Mouse (Mus musculus): ENCODE data around the gene Uckl1. TPM values are rescaled to one million over a fixed set of nuclear protein-coding genes. Genes with fewer than 3 reads are reported as not detected.

Uckl1 gene
- polyA plus RNA-seq, 1 experiment from 2014 or later = 33.5 TPM

DNA sequence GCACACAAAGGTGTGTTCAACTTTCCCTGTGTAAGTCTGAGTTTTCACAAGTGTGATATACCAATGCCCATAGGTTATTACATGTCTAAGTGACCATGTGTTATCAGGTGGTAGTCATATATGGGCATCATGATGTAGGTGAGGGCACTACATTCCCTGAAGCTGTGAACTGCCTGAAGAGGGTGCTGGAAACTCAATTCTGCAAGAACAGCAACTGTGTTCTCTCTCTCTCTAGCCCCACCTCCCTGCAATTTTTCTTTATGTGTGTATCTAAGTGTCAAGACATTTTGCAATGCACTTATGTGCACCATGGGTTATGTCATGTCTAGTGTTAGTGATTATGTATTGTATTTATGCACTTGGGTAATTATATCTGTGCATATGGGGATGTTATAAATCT, 9.2 kb upstream of the Uckl1 start:
- H3K4me1 ChIP-seq (ENCODE audit: control insufficient read depth, insufficient read depth, low read length) = no peaks in the 10 kb centered on the region; the same call in 1 of the 2 replicates
- no peaks in the 10 kb centered on the region for H3K27me3 ChIP-seq (ENCODE audit: control insufficient read depth, insufficient read depth, low read length)
- H3K27ac ChIP-seq (replicated peaks; ENCODE audit: low read depth, low read length) = no peak overlapping the region
- no peak overlapping the region for H3K4me2 ChIP-seq (ENCODE audit: low read depth, low read length)
- no peak for DNase-seq (ENCODE audit: low spot score)
- peaks cover 5% of the 10 kb centered on the region for H3K36me3 ChIP-seq (replicated peaks; ENCODE audit: control insufficient read depth, insufficient read depth, low read depth, low read length)
- ATAC-seq (replicated peaks; ENCODE audit: insufficient number of reproducible peaks, low FRiP score, low TSS enrichment, low read depth) = no peak
- H3K9ac ChIP-seq (replicated peaks; ENCODE audit: low read length) = no peak overlapping the region
- no peaks in the 10 kb centered on the region for H3K9me3 ChIP-seq (replicated peaks; ENCODE audit: control insufficient read depth, low read length)
- no peak overlapping the region for H3K4me3 ChIP-seq (ENCODE audit: low read depth, low read length)

DNA sequence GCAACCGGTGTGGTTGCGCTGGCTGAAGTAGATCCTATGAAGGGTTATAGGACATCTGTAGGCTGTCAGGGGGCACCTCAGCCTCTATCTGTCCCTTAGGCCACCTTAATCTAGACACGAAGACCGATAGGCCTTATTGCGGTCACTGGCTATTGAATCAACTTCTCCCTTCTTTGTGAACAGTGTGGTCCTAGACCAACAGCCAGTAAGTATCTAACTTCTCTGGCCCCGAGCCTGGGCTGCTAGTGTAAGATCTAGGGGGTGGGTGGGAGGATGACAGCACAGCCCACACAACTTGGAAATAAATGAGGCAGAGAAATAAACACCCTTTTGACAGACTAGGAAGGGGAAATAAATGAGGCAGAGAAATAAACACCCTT, 8.3 kb upstream of the Uckl1 start:
- ATAC-seq (replicated peaks; ENCODE audit: insufficient number of reproducible peaks, low FRiP score, low TSS enrichment, low read depth) (no peak), DNase-seq (ENCODE audit: low spot score) (peak; percentile 21)
- WGBS = 6% methylated on average over 6 of the region's 6 CpGs
- no peaks in the 10 kb centered on the region; the same call in 1 of the 2 replicates for H3K4me1 ChIP-seq (ENCODE audit: control insufficient read depth, insufficient read depth, low read length)
- no peaks in the 10 kb centered on the region for H3K27me3 ChIP-seq (ENCODE audit: control insufficient read depth, insufficient read depth, low read length)
- H3K36me3 ChIP-seq (replicated peaks; ENCODE audit: control insufficient read depth, insufficient read depth, low read depth, low read length) = peaks cover 10% of the 10 kb centered on the region
- peak overlapping the region; percentile 90 for H3K9ac ChIP-seq (replicated peaks; ENCODE audit: low read length)
- no peak overlapping the region; the same call in 1 of the 2 replicates for H3K27ac ChIP-seq (replicated peaks; ENCODE audit: low read depth, low read length)
- H3K4me2 ChIP-seq (ENCODE audit: low read depth, low read length) = peak overlapping the region; percentile 69
- H3K4me3 ChIP-seq (ENCODE audit: low read depth, low read length) = peak overlapping the region; percentile 83
- no peaks in the 10 kb centered on the region for H3K9me3 ChIP-seq (replicated peaks; ENCODE audit: control insufficient read depth, low read length)

DNA sequence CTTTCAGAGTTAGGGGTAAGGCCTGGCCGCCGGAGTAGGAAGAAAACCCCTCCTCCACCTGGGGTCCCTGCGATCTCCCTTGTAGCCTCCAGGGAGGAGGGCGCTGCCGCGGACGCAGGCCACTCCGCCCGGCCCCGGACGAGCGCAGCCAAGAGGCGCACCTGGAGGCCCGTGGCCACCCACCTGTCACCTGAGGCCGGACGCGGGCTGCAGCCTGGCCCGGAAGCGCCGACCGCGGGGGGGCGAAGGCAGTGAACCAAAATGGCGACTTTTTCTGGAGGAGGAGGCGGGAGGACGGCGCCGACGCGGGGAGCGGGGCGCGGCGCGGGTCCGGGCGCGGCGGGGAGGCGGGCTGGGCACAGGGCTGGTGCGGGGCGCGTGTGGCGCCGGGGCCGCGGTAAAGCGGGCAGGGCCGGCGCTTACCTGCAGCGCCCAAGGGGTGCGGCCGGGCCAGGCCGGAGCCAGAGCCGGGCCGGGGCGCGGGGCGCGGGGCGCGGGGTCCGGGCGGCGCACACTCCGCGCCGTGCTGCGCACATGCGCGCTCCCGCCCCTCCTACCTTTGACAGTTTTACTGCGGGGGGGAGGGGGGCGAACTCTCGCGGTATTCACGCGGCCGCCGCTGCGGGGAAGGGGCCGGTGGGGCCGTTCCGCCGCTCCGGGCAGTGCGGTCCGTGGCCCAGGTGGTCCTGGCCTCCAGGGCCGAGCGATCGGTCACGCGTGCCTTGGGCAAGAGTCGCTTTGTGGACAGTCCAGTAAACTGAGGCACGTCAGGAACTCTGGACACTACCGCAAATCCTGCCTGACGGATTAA, 7.7 kb upstream of the Uckl1 start, which contains the start of gene Zfp512b:
Gene Zfp512b, minus strand, starts transcription at position 573 of the 811 bp plus-strand sequence.
- Histone ChIP-seq H3K4me3 (ENCODE audit: low read depth, low read length) (peak within 1 kb of the TSS; percentile 83), H3K27me3 (ENCODE audit: control insufficient read depth, insufficient read depth, low read length) (no peaks in the 10 kb centered on the region), H3K9me3 (replicated peaks; ENCODE audit: control insufficient read depth, low read length) (no peaks in the 10 kb centered on the region), H3K9ac (replicated peaks; ENCODE audit: low read length) (peak within 1 kb of the TSS; percentile 90), H3K36me3 (replicated peaks; ENCODE audit: control insufficient read depth, insufficient read depth, low read depth, low read length) (peaks cover 12% of the 10 kb centered on the region), H3K27ac (replicated peaks; ENCODE audit: low read depth, low read length) (peak within 1 kb of the TSS; percentile 56), H3K4me2 (ENCODE audit: low read depth, low read length) (peak within 1 kb of the TSS; percentile 69), H3K4me1 (ENCODE audit: control insufficient read depth, insufficient read depth, low read length) (no peaks in the 10 kb centered on the region; the same call in 1 of the 2 replicates)
- ATAC-seq (replicated peaks; ENCODE audit: insufficient number of reproducible peaks, low FRiP score, low TSS enrichment, low read depth) (peak; percentile 68), DNase-seq (ENCODE audit: low spot score) (peak; percentile 83)
- WGBS = under 1% methylated on average over 67 of the region's 97 CpGs

DNA sequence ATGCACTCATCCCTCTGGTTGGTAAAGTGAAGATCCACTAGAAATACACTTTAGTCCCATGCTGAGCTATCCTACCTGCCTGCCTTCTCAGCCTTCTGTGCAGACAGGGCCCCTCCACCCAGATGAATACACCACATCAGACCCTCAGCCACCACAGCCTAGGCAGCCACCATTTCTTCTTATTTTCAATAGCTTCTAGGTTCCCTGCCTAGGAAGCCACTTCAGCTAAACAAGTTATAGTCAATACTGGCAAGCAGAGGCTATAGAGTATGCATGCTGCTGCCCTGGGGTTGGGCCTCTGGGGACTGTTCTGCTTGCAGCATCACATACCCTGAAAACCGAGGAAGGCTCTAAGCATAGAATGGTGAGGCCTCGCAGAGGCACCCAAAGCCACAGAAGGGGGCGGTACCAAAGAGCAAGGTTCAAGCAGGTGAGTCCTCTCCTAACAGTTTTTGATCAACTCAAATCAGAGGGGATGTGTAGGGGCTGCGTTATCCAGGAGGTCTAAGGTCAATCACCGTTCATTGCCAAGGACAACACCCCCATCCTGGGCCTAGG, 6.9 kb upstream of the Uckl1 start, which contains the start of gene Prpf6:
Gene Prpf6, plus strand, starts transcription at position 341 of the 558 bp plus-strand sequence.
- DNase-seq (ENCODE audit: low spot score) = peak; percentile 25
- no peak for ATAC-seq (replicated peaks; ENCODE audit: insufficient number of reproducible peaks, low FRiP score, low TSS enrichment, low read depth)
- Histone ChIP-seq H3K9ac (replicated peaks; ENCODE audit: low read length) (peak within 1 kb of the TSS; percentile 90), H3K36me3 (replicated peaks; ENCODE audit: control insufficient read depth, insufficient read depth, low read depth, low read length) (peaks cover 14% of the 10 kb centered on the region), H3K27ac (replicated peaks; ENCODE audit: low read depth, low read length) (peak within 1 kb of the TSS; percentile 56), H3K4me3 (ENCODE audit: low read depth, low read length) (peak within 1 kb of the TSS; percentile 83), H3K9me3 (replicated peaks; ENCODE audit: control insufficient read depth, low read length) (no peaks in the 10 kb centered on the region), H3K4me1 (ENCODE audit: control insufficient read depth, insufficient read depth, low read length) (no peaks in the 10 kb centered on the region; the same call in 1 of the 2 replicates), H3K27me3 (ENCODE audit: control insufficient read depth, insufficient read depth, low read length) (no peaks in the 10 kb centered on the region), H3K4me2 (ENCODE audit: low read depth, low read length) (peak within 1 kb of the TSS; percentile 69)
- WGBS = 11% methylated on average over 5 of the region's 5 CpGs

DNA sequence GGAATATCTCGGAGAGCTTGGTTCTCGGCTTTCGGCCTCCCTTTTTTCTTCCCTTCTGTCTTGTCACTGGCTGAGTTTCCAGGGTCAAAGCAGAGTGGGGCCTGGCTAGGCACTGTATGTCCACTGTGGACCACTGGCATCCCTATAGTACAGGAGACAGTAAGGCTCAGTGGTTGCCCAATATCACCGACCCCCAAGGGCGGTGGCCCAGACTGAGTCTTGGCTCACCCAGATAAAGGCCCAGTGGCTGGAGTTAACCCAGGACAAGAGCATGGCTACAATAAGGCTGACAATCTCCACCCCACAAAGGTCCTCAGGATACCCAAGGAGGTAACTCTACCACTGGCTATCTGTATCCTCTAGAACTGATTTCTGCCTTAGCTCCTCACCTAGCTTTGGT, 5.8 kb upstream of the Uckl1 start:
- H3K4me2 ChIP-seq (ENCODE audit: low read depth, low read length) = no peak overlapping the region
- ATAC-seq (replicated peaks; ENCODE audit: insufficient number of reproducible peaks, low FRiP score, low TSS enrichment, low read depth) (no peak), DNase-seq (ENCODE audit: low spot score) (no peak)
- H3K36me3 ChIP-seq (replicated peaks; ENCODE audit: control insufficient read depth, insufficient read depth, low read depth, low read length) = peaks cover 19% of the 10 kb centered on the region
- no peaks in the 10 kb centered on the region for H3K27me3 ChIP-seq (ENCODE audit: control insufficient read depth, insufficient read depth, low read length)
- H3K4me3 ChIP-seq (ENCODE audit: low read depth, low read length) = no peak overlapping the region
- H3K4me1 ChIP-seq (ENCODE audit: control insufficient read depth, insufficient read depth, low read length) = no peaks in the 10 kb centered on the region; the same call in 1 of the 2 replicates
- no peaks in the 10 kb centered on the region for H3K9me3 ChIP-seq (replicated peaks; ENCODE audit: control insufficient read depth, low read length)
- no peak overlapping the region for H3K27ac ChIP-seq (replicated peaks; ENCODE audit: low read depth, low read length)
- no peak overlapping the region for H3K9ac ChIP-seq (replicated peaks; ENCODE audit: low read length)
- 92% methylated on average over 5 of the region's 5 CpGs for WGBS

DNA sequence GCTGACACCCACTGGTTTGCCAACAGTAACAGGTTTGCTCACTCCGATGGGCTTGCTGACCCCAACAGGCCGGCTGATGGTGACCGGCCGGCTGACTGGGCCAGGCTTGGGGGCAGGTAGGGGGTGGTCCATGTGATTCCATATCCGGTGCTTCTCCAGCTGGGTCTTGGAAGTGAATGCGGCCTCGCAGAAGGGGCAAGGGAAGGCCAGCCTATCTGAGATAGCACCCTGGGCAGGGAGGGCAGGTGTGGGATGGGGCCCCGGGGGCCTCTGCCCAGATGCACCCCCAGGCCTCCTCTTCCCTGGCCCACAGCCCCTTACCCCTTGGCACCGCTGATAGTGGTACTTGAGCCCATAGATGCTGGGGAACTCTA, 5.0 kb upstream of the Uckl1 start:
- no peak for DNase-seq (ENCODE audit: low spot score)
- no peak overlapping the region for H3K9ac ChIP-seq (replicated peaks; ENCODE audit: low read length)
- WGBS = 90% methylated on average over 9 of the region's 9 CpGs
- no peak overlapping the region for H3K27ac ChIP-seq (replicated peaks; ENCODE audit: low read depth, low read length)
- no peak for ATAC-seq (replicated peaks; ENCODE audit: insufficient number of reproducible peaks, low FRiP score, low TSS enrichment, low read depth)
- H3K4me3 ChIP-seq (ENCODE audit: low read depth, low read length) = no peak overlapping the region
- H3K36me3 ChIP-seq (replicated peaks; ENCODE audit: control insufficient read depth, insufficient read depth, low read depth, low read length) = peaks cover 20% of the 10 kb centered on the region
- H3K4me2 ChIP-seq (ENCODE audit: low read depth, low read length) = no peak overlapping the region
- H3K27me3 ChIP-seq (ENCODE audit: control insufficient read depth, insufficient read depth, low read length) = no peaks in the 10 kb centered on the region
- no peaks in the 10 kb centered on the region for H3K9me3 ChIP-seq (replicated peaks; ENCODE audit: control insufficient read depth, low read length)
- no peaks in the 10 kb centered on the region; the same call in 1 of the 2 replicates for H3K4me1 ChIP-seq (ENCODE audit: control insufficient read depth, insufficient read depth, low read length)

DNA sequence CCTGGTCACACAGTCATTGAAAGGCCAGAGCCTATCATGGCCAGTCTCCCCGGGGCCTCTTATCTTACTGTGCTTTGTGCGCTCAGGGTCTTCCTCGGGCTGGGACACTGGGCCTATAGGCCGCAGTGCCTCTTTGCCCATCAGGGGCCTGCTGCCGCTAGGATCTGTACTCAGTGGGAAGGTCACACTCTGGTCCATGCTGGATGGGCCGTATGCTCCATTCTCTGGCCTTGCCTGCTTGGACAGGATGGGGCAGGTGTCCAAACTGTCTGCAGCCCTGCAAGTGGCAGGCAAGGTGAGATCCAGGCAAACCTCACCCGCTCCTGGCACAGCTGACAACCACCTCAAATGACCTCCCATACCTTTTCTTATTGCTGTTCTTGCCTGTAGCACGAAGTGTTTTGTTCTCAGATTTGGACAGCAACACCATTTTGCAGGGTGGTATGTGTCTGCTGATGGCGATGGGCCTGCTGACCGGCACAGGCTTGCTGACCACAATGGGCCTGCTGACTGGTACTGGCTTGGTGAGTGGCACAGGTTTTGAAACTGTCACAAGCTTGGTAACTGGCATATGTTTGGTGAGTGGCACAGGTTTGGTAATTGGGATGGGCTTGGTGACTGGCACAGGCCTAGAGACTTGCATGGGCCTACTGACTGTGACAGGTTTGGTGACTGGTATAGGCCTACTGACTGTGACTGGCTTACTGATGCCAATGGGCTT, 4.5 kb upstream of the Uckl1 start:
- Histone ChIP-seq H3K4me3 (ENCODE audit: low read depth, low read length) (no peak overlapping the region), H3K36me3 (replicated peaks; ENCODE audit: control insufficient read depth, insufficient read depth, low read depth, low read length) (peaks cover 20% of the 10 kb centered on the region), H3K27ac (replicated peaks; ENCODE audit: low read depth, low read length) (no peak overlapping the region), H3K9ac (replicated peaks; ENCODE audit: low read length) (no peak overlapping the region), H3K4me2 (ENCODE audit: low read depth, low read length) (no peak overlapping the region), H3K27me3 (ENCODE audit: control insufficient read depth, insufficient read depth, low read length) (no peaks in the 10 kb centered on the region), H3K9me3 (replicated peaks; ENCODE audit: control insufficient read depth, low read length) (no peaks in the 10 kb centered on the region), H3K4me1 (ENCODE audit: control insufficient read depth, insufficient read depth, low read length) (no peaks in the 10 kb centered on the region; the same call in 1 of the 2 replicates)
- 95% methylated on average over 10 of the region's 10 CpGs for WGBS
- DNase-seq (ENCODE audit: low spot score) (no peak), ATAC-seq (replicated peaks; ENCODE audit: insufficient number of reproducible peaks, low FRiP score, low TSS enrichment, low read depth) (no peak)

Data from embryonic facial prominence, embryonic 11.5 days (tissue).